Mouse (Mus musculus) forelimb bud, embryonic 11.5 days (tissue): Measurements from ENCODE around the gene Trip10.

Source experiments
- DNase-seq: peaks from one replicate; pipeline ENCODE4 v3.0.0-alpha.2; 2012; ENCODE audit warnings: low read depth, low spot score

Gene Trip10

GRCm38 (mm10) chr17:57292302-57292701 is 43.0 kb downstream of the Trip10 start:
- DNase-seq = no peak

GRCm38 (mm10) chr17:57292968-57293367 is 43.7 kb downstream of the Trip10 start:
- DNase-seq = no peak

GRCm38 (mm10) chr17:57295935-57296334 is 46.7 kb downstream of the Trip10 start:
- no peak for DNase-seq

GRCm38 (mm10) chr17:57297040-57297439 is 47.8 kb downstream of the Trip10 start:
- DNase-seq = no peak

GRCm38 (mm10) chr17:57305593-57305992 is 56.3 kb downstream of the Trip10 start:
- no peak for DNase-seq

GRCm38 (mm10) chr17:57307074-57307473 is 57.8 kb downstream of the Trip10 start:
- no peak for DNase-seq

- DNase-seq = no peak
These were observed 62.5 kb downstream of the Trip10 start for GRCm38 (mm10) chr17:57311801-57312200.
